Mouse (Mus musculus) CH12.LX (cell line): ENCODE measurements at regions not wholly inside any gene's neighbourhood (a gene's known extent, or its start where the extent isn't known, plus 50 kb on each side); places are given as distances from the start of the nearest gene placed in this dataset.

Source experiments
- CHD2 ChIP-seq: IDR thresholded peaks from 2 replicates; pipeline ENCODE4 v1.6.1; 2011; ENCODE audit warnings: low read length, improper control_type of control experiment
- CTCF ChIP-seq, 2 experiments: IDR thresholded peaks in 1 of 2; conservative IDR thresholded peaks in 1 of 2; 2 replicates each; pipeline ENCODE4 v1.5.1; 2011 to 2012; ENCODE audit warnings: low read depth in 2 of 2, low read length in 2 of 2, improper control_type of control experiment in 1 of 2, inconsistent platforms in 1 of 2, mild to moderate bottlenecking in 1 of 2, moderate library complexity in 1 of 2
- EP300 ChIP-seq: IDR thresholded peaks from 2 replicates; pipeline ENCODE4 v1.6.1; 2011; ENCODE audit warnings: low read length, improper control_type of control experiment
- JUND ChIP-seq: conservative IDR thresholded peaks from 2 replicates; pipeline ENCODE4 v1.6.1; 2011; ENCODE audit warnings: low read depth, low read length, improper control_type of control experiment
- MAFK ChIP-seq: IDR thresholded peaks from 2 replicates; pipeline ENCODE4 v1.6.1; 2011; ENCODE audit warnings: low read length, improper control_type of control experiment; ENCODE audit not compliant: insufficient replicate concordance
- MXI1 ChIP-seq: IDR thresholded peaks from 2 replicates; pipeline ENCODE4 v1.6.1; 2011; ENCODE audit warnings: mild to moderate bottlenecking, low read depth, low read length, improper control_type of control experiment
- POLR2A ChIP-seq: IDR thresholded peaks from 2 replicates; pipeline ENCODE4 v1.6.1; 2011; ENCODE audit warnings: low read depth, mild to moderate bottlenecking, improper control_type of control experiment, low read length
- POLR2AphosphoS2 ChIP-seq: IDR thresholded peaks from 2 replicates; pipeline ENCODE4 v1.6.1; 2011; ENCODE audit warnings: low read depth, low read length, improper control_type of control experiment
- UBTF ChIP-seq: IDR thresholded peaks from 2 replicates; pipeline ENCODE4 v1.6.1; 2012; ENCODE audit warnings: low read depth, mild to moderate bottlenecking, inconsistent platforms, low read length, improper control_type of control experiment, moderate library complexity
- USF1 ChIP-seq: IDR thresholded peaks from 2 replicates; pipeline ENCODE4 v1.6.1; 2014; ENCODE audit warnings: low read depth, mild to moderate bottlenecking, inconsistent platforms, low read length, improper control_type of control experiment

DNA sequence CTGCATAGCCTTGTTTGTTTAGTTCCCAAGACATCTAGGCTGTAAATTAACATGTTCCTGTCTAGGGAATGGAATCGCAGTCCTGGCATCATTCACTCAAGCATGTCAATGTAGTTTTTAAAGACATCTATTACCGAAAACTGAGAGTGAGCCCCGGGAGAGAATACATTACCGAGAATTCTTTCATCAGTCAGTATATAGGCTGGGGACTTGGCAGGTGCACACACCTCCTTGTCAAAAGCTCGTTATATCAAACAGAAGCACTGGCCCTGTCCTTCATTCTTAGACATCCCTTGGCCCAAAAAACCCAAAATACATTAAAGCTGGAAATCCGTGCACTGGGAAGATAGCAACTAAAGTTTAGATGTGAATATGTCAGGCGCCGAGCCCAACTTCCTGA, 555.5 kb downstream of the Phf3 start:
- TF ChIP-seq CTCF (conservative IDR thresholded peaks at IDR 0.05 in 1 of 2, IDR thresholded peaks at IDR 0.05 in 1 of 2; ENCODE audit: low read depth in 2 of 2, low read length in 2 of 2) (no peak), USF1 (no peak), EP300 (no peak), POLR2A (no peak), JUND (no peak), POLR2AphosphoS2 (no peak), UBTF (no peak), MAFK (no peak), MXI1 (no peak), CHD2 (no peak)
